Mouse (Mus musculus) liver, adult 2 months (tissue): ENCODE measurements around the gene Stap2. TPM values are rescaled to one million over a fixed set of nuclear protein-coding genes. Genes with fewer than 3 reads are reported as not detected.
A peak's percentile ranks its signal among the peaks of the same experiment; 100 is the strongest.

ENCODE experiments used
- DNase-seq: peaks from one replicate; pipeline ENCODE4 v3.0.0-alpha.2; 2011; ENCODE audit warnings: low read depth, low spot score; ENCODE audit errors: extremely low read depth
- H3K27ac ChIP-seq: fragments of 200-500 bp; replicated peaks from 2 replicates; pipeline ENCODE4 v1.5.1; 2012; ENCODE audit warnings: low read depth, mild to moderate bottlenecking, control low read depth, inconsistent platforms, low read length; ENCODE audit not compliant: insufficient read depth
- H3K27me3 ChIP-seq: fragments of 200-500 bp; 2 replicates; pipeline ENCODE4 v1.6.1; 2012; ENCODE audit warnings: mild to moderate bottlenecking, moderate library complexity, low read length, inconsistent platforms; ENCODE audit not compliant: control insufficient read depth, insufficient read depth
- H3K36me3 ChIP-seq: fragments of 200-500 bp; 2 replicates; pipeline ENCODE4 v1.6.1; 2012; ENCODE audit warnings: low read length, inconsistent platforms; ENCODE audit not compliant: control insufficient read depth, insufficient read depth
- H3K4me1 ChIP-seq: fragments of 200-500 bp; 2 replicates; pipeline ENCODE4 v1.6.1; 2011; ENCODE audit warnings: low read length; ENCODE audit not compliant: control insufficient read depth, insufficient read depth
- H3K4me3 ChIP-seq: fragments of 200-500 bp; 2 replicates; pipeline ENCODE4 v1.5.1; 2011; ENCODE audit warnings: low read depth, mild to moderate bottlenecking, control low read depth, low read length, moderate library complexity; ENCODE audit not compliant: insufficient read depth
- H3K79me2 ChIP-seq: fragments of 200-500 bp; 2 replicates; pipeline ENCODE4 v1.6.1; 2012; ENCODE audit warnings: inconsistent platforms, mild to moderate bottlenecking, low read length, moderate library complexity; ENCODE audit not compliant: control insufficient read depth, insufficient read depth
- H3K9ac ChIP-seq: fragments of 200-500 bp; 2 replicates; pipeline ENCODE4 v1.6.1; 2012; ENCODE audit warnings: low read depth, mild to moderate bottlenecking, control low read depth, inconsistent platforms, low read length
- CTCF ChIP-seq: fragments of 200-500 bp; IDR thresholded peaks from 2 replicates; pipeline ENCODE4 v1.5.1; 2011; ENCODE audit warnings: low read depth, low read length, control low read depth
- POLR2A ChIP-seq: fragments of 200-500 bp; IDR thresholded peaks from 2 replicates; pipeline ENCODE4 v1.6.1; 2011; ENCODE audit warnings: low read length, control low read depth; ENCODE audit not compliant: insufficient read depth; ENCODE audit errors: extremely low read depth
- WGBS: fragments of 180-500 bp; shearing (Covaris S2); methylation state at CpG from one replicate; pipeline ENCODE4 v1.1.7; 2018; 5-methylcytosine and 5-hydroxymethylcytosine counted together
- polyA plus RNA-seq: library from polyadenylated mRNA; depleted of rRNA; stranded (reverse); fragments of >200 nt; gene quantifications from 2 replicates; pipeline ENCODE4 v1.2.3, GENCODE M21; 2012
- total RNA-seq: library from RNA; depleted of rRNA; stranded (reverse); fragments of >200 nt; gene quantifications from 2 replicates; pipeline ENCODE4 v1.2.3, GENCODE M21; 2014

Stap2 gene
- total and polyA plus RNA-seq, 2 experiments, result 35.3 to 44.8 TPM

DNA sequence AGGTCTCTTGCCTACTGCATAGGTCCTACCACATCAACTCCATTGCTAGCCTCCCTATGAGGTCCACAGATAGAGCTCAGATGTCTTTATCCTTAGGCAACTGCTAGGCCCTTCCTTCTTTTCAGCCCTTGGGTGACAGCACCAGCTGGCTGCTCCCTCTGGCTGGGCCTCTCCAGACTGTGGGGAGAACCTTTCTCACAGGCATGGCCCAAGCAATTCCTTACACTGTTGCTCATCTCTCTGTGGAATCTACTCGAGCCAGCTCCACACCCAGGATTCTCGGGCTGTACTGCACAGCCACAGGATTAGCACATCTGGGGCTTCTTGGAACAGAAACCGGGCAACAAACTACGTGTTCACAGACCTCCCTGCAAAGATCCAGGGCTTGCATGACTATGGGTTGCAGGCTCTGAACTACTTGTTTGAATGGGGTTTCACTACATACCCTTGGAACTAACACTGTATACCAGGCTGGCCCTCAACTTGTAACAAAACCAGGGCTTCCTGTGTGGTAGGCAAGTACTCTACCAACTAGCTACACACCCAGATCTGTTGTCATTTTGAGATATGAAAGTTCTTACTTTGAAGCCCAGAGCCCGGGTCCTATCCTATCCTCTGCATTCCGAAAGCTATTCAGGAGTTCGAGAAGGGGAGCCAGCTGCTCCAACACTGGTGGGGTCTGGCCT is 28.8 kb upstream of the Stap2 start:
- no peaks in the 10 kb centered on the region for H3K27me3 ChIP-seq
- H3K36me3 ChIP-seq, result no peaks in the 10 kb centered on the region
- DNase-seq, result no peak
- H3K4me1 ChIP-seq, result peaks cover 29% of the 10 kb centered on the region
- H3K79me2 ChIP-seq, result peaks cover 56% of the 10 kb centered on the region
- TF ChIP-seq CTCF (no peak), POLR2A (no peak)
- WGBS, result 61% methylated on average over 7 of the region's 7 CpGs
- no peak overlapping the region for H3K4me3 ChIP-seq
- H3K9ac ChIP-seq, result no peak overlapping the region
- H3K27ac ChIP-seq, result no peak overlapping the region

DNA sequence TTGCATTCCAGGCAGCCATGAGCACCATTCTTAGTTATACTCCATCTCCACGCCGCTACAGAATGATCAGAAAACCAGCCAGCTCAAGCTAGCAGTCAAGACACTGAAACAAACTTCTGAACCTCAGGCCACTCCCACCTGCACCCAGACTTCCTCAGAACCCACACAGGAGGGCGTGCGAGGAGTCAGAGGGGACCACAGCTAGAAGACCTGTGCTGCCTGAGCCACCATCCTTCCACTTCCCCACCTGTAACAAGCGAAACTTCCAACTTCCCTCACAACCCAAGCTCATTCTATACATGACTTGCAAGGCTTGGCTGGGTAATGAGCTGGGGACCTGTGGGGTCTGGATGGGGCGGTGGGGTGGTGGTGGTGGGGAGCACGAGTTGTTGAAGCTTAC is 27.4 kb upstream of the Stap2 start:
- no peak for TF ChIP-seq CTCF
- no peak for TF ChIP-seq POLR2A
- Histone ChIP-seq H3K79me2 (peaks cover 56% of the 10 kb centered on the region), H3K27me3 (no peaks in the 10 kb centered on the region), H3K4me1 (peaks cover 38% of the 10 kb centered on the region), H3K36me3 (no peaks in the 10 kb centered on the region), H3K4me3 (no peak overlapping the region), H3K27ac (no peak overlapping the region), H3K9ac (no peak overlapping the region)
- no peak for DNase-seq
- 68% methylated on average over 7 of the region's 7 CpGs for WGBS

DNA sequence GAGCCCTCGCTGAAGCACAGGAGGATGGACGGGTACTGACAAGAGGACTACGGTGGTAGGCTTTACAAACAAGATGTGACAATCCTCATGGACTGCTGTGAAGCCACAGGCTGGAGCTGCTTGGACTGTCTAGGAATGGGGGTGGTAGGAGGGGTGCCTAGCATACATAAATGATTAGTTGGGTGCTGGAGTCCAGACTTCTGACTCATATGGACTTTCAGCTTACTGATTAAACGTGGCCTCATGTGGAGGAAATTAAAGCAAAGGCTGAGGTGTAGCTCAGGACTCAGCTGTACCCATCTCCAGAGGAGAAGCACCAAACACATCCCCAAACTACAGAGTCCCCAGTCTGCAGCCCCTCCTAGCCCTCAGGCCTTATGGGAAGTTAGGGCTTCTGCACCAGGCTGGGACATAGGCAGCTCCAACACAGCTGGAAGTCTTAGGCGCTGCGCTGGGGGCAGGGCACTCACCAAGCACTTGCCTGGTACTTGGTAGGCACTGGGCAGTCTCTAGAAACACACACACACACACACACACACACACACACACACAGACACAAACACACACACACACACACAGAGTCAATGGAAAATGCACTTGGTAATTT is 26.8 kb upstream of the Stap2 start:
- TF ChIP-seq CTCF (no peak), POLR2A (no peak)
- Histone ChIP-seq H3K4me1 (peaks cover 44% of the 10 kb centered on the region), H3K9ac (no peak overlapping the region)

DNA sequence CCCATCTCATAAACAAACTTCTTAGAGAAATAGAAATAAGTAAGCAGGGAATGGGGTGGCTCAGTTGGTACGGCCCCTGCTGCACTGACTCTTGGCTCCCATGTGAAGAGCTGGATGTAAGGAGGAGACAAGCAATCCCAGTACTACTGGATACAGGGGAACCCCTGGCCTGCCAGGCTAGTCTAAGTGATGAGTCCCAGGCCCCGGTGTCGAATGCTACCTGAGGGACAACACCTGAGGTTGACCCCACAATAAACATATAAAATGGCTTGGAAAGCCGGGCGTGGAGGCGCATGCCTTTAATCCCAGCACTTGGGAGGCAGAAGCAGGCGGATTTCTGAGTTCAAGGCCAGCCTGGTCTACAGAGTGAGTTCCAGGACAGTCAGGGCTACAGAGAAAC is 26.0 kb upstream of the Stap2 start:
- TF ChIP-seq CTCF (no peak), POLR2A (no peak)
- H3K36me3 ChIP-seq, result no peaks in the 10 kb centered on the region
- peaks cover 50% of the 10 kb centered on the region for H3K4me1 ChIP-seq
- DNase-seq, result no peak
- no peak overlapping the region for H3K27ac ChIP-seq
- peaks cover 62% of the 10 kb centered on the region for H3K79me2 ChIP-seq
- 84% methylated on average over 7 of the region's 7 CpGs for whole genome bisulfite sequencing
- no peak overlapping the region for H3K9ac ChIP-seq
- no peaks in the 10 kb centered on the region for H3K27me3 ChIP-seq
- no peak overlapping the region for H3K4me3 ChIP-seq

More for the DNA sequence above, 26.8 kb upstream of the Stap2 start:
- no peak for DNase-seq
- Histone ChIP-seq H3K27me3 (no peaks in the 10 kb centered on the region), H3K36me3 (no peaks in the 10 kb centered on the region), H3K27ac (no peak overlapping the region), H3K79me2 (peaks cover 56% of the 10 kb centered on the region), H3K4me3 (no peak overlapping the region)
- 35% methylated on average over 6 of the region's 6 CpGs for WGBS

DNA sequence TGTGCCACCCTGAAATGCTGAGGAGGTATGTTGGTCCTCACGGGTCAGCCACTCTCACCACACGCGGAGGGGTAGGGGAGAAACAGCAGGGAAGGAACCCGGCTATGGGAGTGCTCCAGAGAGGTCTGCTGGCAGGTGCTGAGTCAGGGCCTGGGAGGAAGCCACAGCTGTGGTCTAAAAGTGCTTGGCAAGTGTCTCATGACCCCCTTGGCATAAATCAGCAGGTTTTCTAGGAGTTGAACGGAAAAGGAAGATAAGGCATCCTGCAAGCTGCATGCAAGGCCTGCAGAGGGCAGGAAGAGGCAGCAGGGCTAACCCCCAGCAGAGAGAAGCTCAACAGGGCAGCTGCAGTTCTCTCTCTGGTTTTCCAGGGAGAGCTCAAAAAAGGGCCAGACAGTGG is 25.5 kb upstream of the Stap2 start:
- WGBS, result 41% methylated on average over 5 of the region's 5 CpGs
- H3K36me3 ChIP-seq, result no peaks in the 10 kb centered on the region
- 0 out of 2 replicates have a peak overlapping the region, but pooled peaks have one; percentile 21 for H3K27ac ChIP-seq
- peaks cover 50% of the 10 kb centered on the region for H3K4me1 ChIP-seq
- no peaks in the 10 kb centered on the region for H3K27me3 ChIP-seq
- H3K9ac ChIP-seq, result no peak overlapping the region
- TF ChIP-seq POLR2A (no peak), CTCF (0 out of 2 replicates have a peak, but pooled peaks have one; percentile 23)
- no peak overlapping the region for H3K4me3 ChIP-seq
- peaks cover 63% of the 10 kb centered on the region for H3K79me2 ChIP-seq
- no peak for DNase-seq
